Mouse (Mus musculus) E14TG2a.4 (cell line): ENCODE data around the gene Gucy1b1.

Experiments used
- H3K27me3 ChIP-seq: 2 replicates; pipeline ENCODE4 v1.6.1; 2014; ENCODE audit warnings: low read length, control low read depth; ENCODE audit not compliant: insufficient read depth
- H3K36me3 ChIP-seq: 2 replicates; pipeline ENCODE4 v1.6.1; 2014; ENCODE audit warnings: low read length, control low read depth; ENCODE audit not compliant: insufficient read depth
- H3K4me1 ChIP-seq: replicated peaks from 2 replicates; pipeline ENCODE4 v1.6.1; 2014; ENCODE audit warnings: low read depth, low read length, control low read depth
- H3K4me3 ChIP-seq: replicated peaks from 2 replicates; pipeline ENCODE4 v1.5.1; 2014; ENCODE audit warnings: mild to moderate bottlenecking, low read length
- H3K9me3 ChIP-seq: 2 replicates; pipeline ENCODE4 v1.6.1; 2014; ENCODE audit warnings: low read length, control low read depth
- CTCF ChIP-seq: conservative IDR thresholded peaks from 2 replicates; pipeline ENCODE4 v1.5.1; 2014; ENCODE audit warnings: low read length
- NANOG ChIP-seq: IDR thresholded peaks from 2 replicates; pipeline ENCODE4 v1.6.1; 2014; ENCODE audit warnings: borderline replicate concordance, low read length, mixed read lengths
- POU5F1 ChIP-seq: IDR thresholded peaks from 2 replicates; pipeline ENCODE4 v1.6.1; 2014; ENCODE audit warnings: low read length, borderline replicate concordance

The Gucy1b1 gene

GRCm38 (mm10) chr3:82047100-82047753 lies 27.3 kb downstream of the Gucy1b1 start:
- Histone ChIP-seq H3K36me3 (no peaks in the 10 kb centered on the region), H3K27me3 (no peaks in the 10 kb centered on the region), H3K9me3 (no peaks in the 10 kb centered on the region), H3K4me1 (no peaks in the 10 kb centered on the region; the same call in 1 of the 2 replicates), H3K4me3 (no peak overlapping the region)
- TF ChIP-seq POU5F1, result no peak
- peak; percentile 49 for TF ChIP-seq CTCF

GRCm38 (mm10) chr3:82046087-82046486 lies 28.4 kb downstream of the Gucy1b1 start:
- H3K4me3 ChIP-seq, result no peak overlapping the region
- TF ChIP-seq NANOG (no peak), POU5F1 (no peak), CTCF (no peak)
- H3K36me3 ChIP-seq, result no peaks in the 10 kb centered on the region
- no peaks in the 10 kb centered on the region for H3K27me3 ChIP-seq
- no peaks in the 10 kb centered on the region; the same call in 1 of the 2 replicates for H3K4me1 ChIP-seq
- H3K9me3 ChIP-seq, result no peaks in the 10 kb centered on the region

GRCm38 (mm10) chr3:82044902-82045301 lies 29.6 kb downstream of the Gucy1b1 start:
- no peaks in the 10 kb centered on the region for H3K27me3 ChIP-seq
- no peaks in the 10 kb centered on the region for H3K9me3 ChIP-seq
- no peak for TF ChIP-seq CTCF
- no peak for TF ChIP-seq POU5F1
- TF ChIP-seq NANOG, result no peak

GRCm38 (mm10) chr3:82043676-82044075 lies 30.8 kb downstream of the Gucy1b1 start:
- TF ChIP-seq POU5F1 (no peak), NANOG (no peak), CTCF (no peak)
- Histone ChIP-seq H3K4me3 (no peak overlapping the region), H3K9me3 (no peaks in the 10 kb centered on the region), H3K4me1 (no peaks in the 10 kb centered on the region; the same call in 1 of the 2 replicates), H3K27me3 (no peaks in the 10 kb centered on the region), H3K36me3 (no peaks in the 10 kb centered on the region)

More at GRCm38 (mm10) chr3:82044902-82045301, 29.6 kb downstream of the Gucy1b1 start:
- Histone ChIP-seq H3K4me1 (no peaks in the 10 kb centered on the region; the same call in 1 of the 2 replicates), H3K4me3 (no peak overlapping the region), H3K36me3 (no peaks in the 10 kb centered on the region)

GRCm38 (mm10) chr3:82036262-82037044 lies 38.0 kb downstream of the Gucy1b1 start:
- no peaks in the 10 kb centered on the region for H3K36me3 ChIP-seq
- TF ChIP-seq CTCF (no peak), POU5F1 (no peak), NANOG (no peak)
- H3K27me3 ChIP-seq, result no peaks in the 10 kb centered on the region
- no peaks in the 10 kb centered on the region for H3K9me3 ChIP-seq
- no peak overlapping the region for H3K4me3 ChIP-seq
- H3K4me1 ChIP-seq, result no peaks in the 10 kb centered on the region

- Histone ChIP-seq H3K27me3 (no peaks in the 10 kb centered on the region), H3K9me3 (no peaks in the 10 kb centered on the region), H3K4me3 (no peak overlapping the region), H3K36me3 (no peaks in the 10 kb centered on the region), H3K4me1 (no peaks in the 10 kb centered on the region)
- TF ChIP-seq CTCF (no peak), POU5F1 (no peak), NANOG (no peak)
Observed at GRCm38 (mm10) chr3:82030008-82030748, 44.3 kb downstream of the Gucy1b1 start.

GRCm38 (mm10) chr3:82029229-82029628 lies 45.3 kb downstream of the Gucy1b1 start:
- H3K27me3 ChIP-seq, result no peaks in the 10 kb centered on the region
- H3K36me3 ChIP-seq, result no peaks in the 10 kb centered on the region
- no peaks in the 10 kb centered on the region for H3K4me1 ChIP-seq
- no peak overlapping the region for H3K4me3 ChIP-seq
- no peak for TF ChIP-seq POU5F1
- TF ChIP-seq CTCF, result peak; percentile 82
- no peaks in the 10 kb centered on the region for H3K9me3 ChIP-seq

- no peaks in the 10 kb centered on the region for H3K36me3 ChIP-seq
- TF ChIP-seq CTCF, result no peak
- TF ChIP-seq NANOG, result no peak
- no peak for TF ChIP-seq POU5F1
- H3K27me3 ChIP-seq, result no peaks in the 10 kb centered on the region
- no peaks in the 10 kb centered on the region for H3K9me3 ChIP-seq
- no peak overlapping the region for H3K4me3 ChIP-seq
- H3K4me1 ChIP-seq, result no peaks in the 10 kb centered on the region
Observed at GRCm38 (mm10) chr3:82027286-82027685, 47.2 kb downstream of the Gucy1b1 start.
